15 mouse cellular contexts compared by ENCODE assay signal in genomic region chr3:104160603-104161002, GRCm38 (mm10).
"Had no signal": no experiment of that assay in that cellular context is flagged by ENCODE, and none has a peak within 500 bp of the region (broad histone marks: within the 10 kb centered on the region; RNA-seq: fewer than 3 reads in every experiment).

No protein-coding gene starts in this region.

- H3K27ac ChIP-seq: kidney, postnatal 0 days; limb, embryonic 10.5 days; liver, embryonic 15.5 days; midbrain, embryonic 10.5 days; neural tube, embryonic 15.5 days had no signal

- H3K9ac ChIP-seq: liver, embryonic 15.5 days; neural tube, embryonic 15.5 days had no signal

- H3K4me2 ChIP-seq: liver, embryonic 11.5 days; liver, embryonic 15.5 days; neural tube, embryonic 15.5 days had no signal

- H3K36me3 ChIP-seq: limb, embryonic 10.5 days; liver, embryonic 15.5 days; midbrain, embryonic 10.5 days; neural tube, embryonic 15.5 days had no signal

- H3K4me1 ChIP-seq: limb, embryonic 10.5 days; liver, embryonic 15.5 days; midbrain, embryonic 10.5 days; neural tube, embryonic 15.5 days had no signal

- H3K4me3 ChIP-seq: limb, embryonic 10.5 days; liver, embryonic 15.5 days; midbrain, embryonic 10.5 days; myocyte; neural tube, embryonic 15.5 days had no signal

- DNase-seq: kidney, adult 11 months; kidney, adult 9 months; kidney, postnatal 36 days; layer of hippocampus, adult 9-11 months; lung, adult 2 months; lung, postnatal 36 days; midbrain, embryonic 14.5 days; thymus, postnatal 36 days had no signal

- H3K9me3 ChIP-seq: limb, embryonic 10.5 days; liver, embryonic 15.5 days; midbrain, embryonic 10.5 days; neural tube, embryonic 15.5 days had no signal

- H3K27me3 ChIP-seq: liver, embryonic 15.5 days; neural tube, embryonic 15.5 days had no signal
